In the genomic region with DNA sequence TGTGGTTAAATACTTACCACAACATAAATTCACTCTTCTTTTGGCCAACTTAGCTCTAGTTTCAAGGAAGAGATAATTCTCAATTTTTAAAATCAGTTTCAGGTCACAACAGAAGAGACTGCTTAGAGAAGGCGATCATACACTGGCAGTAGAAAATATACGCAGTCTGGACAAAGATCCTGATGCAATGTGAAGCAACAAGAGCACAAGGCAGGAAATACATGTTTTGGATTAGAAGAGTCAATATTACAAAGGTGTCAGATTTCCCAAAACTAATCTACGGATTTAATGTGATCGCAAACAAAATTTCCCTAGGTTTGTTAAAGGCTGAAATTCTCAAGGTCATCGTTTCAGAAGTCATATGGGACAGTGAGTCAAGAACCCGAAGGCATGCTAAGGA, we compare ENCODE assay signal across 22 mouse cellular contexts. TPM values are rescaled to one million over a fixed set of nuclear protein-coding genes. Genes with fewer than 3 reads are reported as not detected.
DNase-seq lines count a peak whose midpoint lies in the region; TF ChIP-seq lines count a peak whose summit lies in the region.
"Had no signal": no experiment of that assay in that cellular context is flagged by ENCODE, and none has a peak within 500 bp of the region (broad histone marks: within the 10 kb centered on the region; RNA-seq: fewer than 3 reads in every experiment).

No protein-coding gene starts in this region.

- TF ChIP-seq EP300 in CH12.LX (IDR thresholded peaks at IDR 0.05; ENCODE audit: low read length) = no peak

- TF ChIP-seq RAD21 in CH12.LX (IDR thresholded peaks at IDR 0.05; ENCODE audit: low read depth, low read length) = no peak

- peak overlapping the region; percentile 9; the same call in 1 of the 2 replicates for H3K9ac ChIP-seq in CH12.LX (ENCODE audit: insufficient read depth, low read depth)
- H3K9ac ChIP-seq: embryonic facial prominence, embryonic 13.5 days; embryonic facial prominence, embryonic 15.5 days; forebrain, embryonic 12.5 days had no signal

- H3K9me3 ChIP-seq in CH12.LX (replicated peaks; ENCODE audit: low read length) = no peaks in the 10 kb centered on the region
- H3K9me3 ChIP-seq: embryonic facial prominence, embryonic 13.5 days; embryonic facial prominence, embryonic 15.5 days; forebrain, embryonic 10.5 days; forebrain, embryonic 12.5 days had no signal

- no peak for TF ChIP-seq CTCF in CH12.LX (conservative IDR thresholded peaks at IDR 0.05 in 1 of 2, IDR thresholded peaks at IDR 0.05 in 1 of 2; ENCODE audit: low read depth in 2 of 2, low read length in 2 of 2)

- H3K36me3 ChIP-seq in CH12.LX (replicated peaks in 1 of 2; ENCODE audit: control insufficient read depth in 1 of 2, insufficient read depth in 1 of 2, low read length in 1 of 2) = peaks cover 3 to 50% of the 10 kb centered on the region in 2 experiments

- H3K27ac ChIP-seq in CH12.LX (ENCODE audit: insufficient read depth, low read depth) = no peak overlapping the region
- H3K27ac ChIP-seq: embryonic facial prominence, embryonic 13.5 days; embryonic facial prominence, embryonic 15.5 days; forebrain, embryonic 10.5 days; forebrain, embryonic 12.5 days had no signal

- peaks cover 0 to 36% of the 10 kb centered on the region in 2 experiments; a peak in 3 of 4 replicates for H3K4me1 ChIP-seq in CH12.LX (ENCODE audit: control insufficient read depth in 1 of 2, insufficient read depth in 2 of 2)

- TF ChIP-seq POLR2A in CH12.LX (IDR thresholded peaks at IDR 0.05; ENCODE audit: low read depth, low read length) = no peak

- dilution Hi-C loops in CH12.LX (cut with MboI; ENCODE audit: extremely low pct_ligation_motif_present, extremely low pct_unique_long_range_greater_than_20kb, low sequenced_read_pairs) = no loop called here

- H3K79me2 ChIP-seq in CH12.LX (replicated peaks; ENCODE audit: control insufficient read depth, extremely low read depth, insufficient read depth, poor library complexity, severe bottlenecking) = peaks cover 28% of the 10 kb centered on the region

- DNase-seq in 3T3-L1 (ENCODE audit: low read depth, low spot score) (peak; percentile 43), CH12.LX (ENCODE audit: extremely low read depth) (no peak), MN1 (ENCODE audit: low spot score) (peak; percentile 35)
- DNase-seq in layer of hippocampus, postnatal 14 days (ENCODE audit: low spot score in 2 of 2) = no peak
- no peak for DNase-seq in ovary, adult 18-20 months (ENCODE audit: low spot score)
- no peak for DNase-seq in left cerebral cortex, postnatal 25 days (ENCODE audit: low spot score in 2 of 2)
- DNase-seq: adrenal gland, adult 2 months; adrenal gland, postnatal 10 days; adrenal gland, postnatal 25 days; B cell, adult 2 months; cerebellum, adult 11 months; cerebellum, adult 18-20 months; cerebellum, adult 8-10 months; cerebellum, adult 9-11 months; cerebellum, postnatal 14 days; cerebellum, postnatal 36 days; embryo, embryonic 11 days had no signal

- intact Hi-C loops in left cerebral cortex, postnatal 25 days (cut with DNase I) = no loop called here

- H3K27me3 ChIP-seq in CH12.LX (replicated peaks) = no peaks in the 10 kb centered on the region
- H3K27me3 ChIP-seq: embryonic facial prominence, embryonic 13.5 days; embryonic facial prominence, embryonic 15.5 days; forebrain, embryonic 12.5 days had no signal

- H3K4me2 ChIP-seq in CH12.LX (ENCODE audit: insufficient read depth, low read depth, poor library complexity, severe bottlenecking) = no peak overlapping the region
- H3K4me2 ChIP-seq: embryonic facial prominence, embryonic 13.5 days; embryonic facial prominence, embryonic 15.5 days; forebrain, embryonic 12.5 days had no signal

- in situ Hi-C loops in CH12.LX (cut with MboI; ENCODE audit: low pct_ligation_motif_present, low pct_unique_long_range_greater_than_20kb, low sequenced_read_pairs) = no loop called here

- no peak overlapping the region for H3K4me3 ChIP-seq in CH12.LX (replicated peaks in 1 of 3; ENCODE audit: low read depth in 2 of 3, low read length in 2 of 3, poor library complexity in 1 of 3)
- H3K4me3 ChIP-seq: embryonic facial prominence, embryonic 13.5 days; embryonic facial prominence, embryonic 15.5 days; erythroblast, embryonic 14.5 days; forebrain, embryonic 10.5 days; forebrain, embryonic 12.5 days had no signal

TF ChIP-seq in CH12.LX, 34 proteins besides CTCF, POLR2A, EP300 and RAD21:
- TF ChIP-seq MXI1 (IDR thresholded peaks at IDR 0.05; ENCODE audit: low read depth, low read length) (no peak), CHD2 (IDR thresholded peaks at IDR 0.05; ENCODE audit: low read length) (no peak), CHD1 (IDR thresholded peaks at IDR 0.05; ENCODE audit: low read depth, low read length) (no peak), BHLHE40 (IDR thresholded peaks at IDR 0.05; ENCODE audit: low read depth, low read length) (no peak), GABPA (IDR thresholded peaks at IDR 0.05; ENCODE audit: insufficient replicate concordance, low read depth, low read length) (no peak), TCF12 (IDR thresholded peaks at IDR 0.05; ENCODE audit: low read depth, low read length) (no peak), SIN3A (IDR thresholded peaks at IDR 0.05; ENCODE audit: low read length) (no peak), MAX (IDR thresholded peaks at IDR 0.05; ENCODE audit: low read length) (no peak), MAFK (IDR thresholded peaks at IDR 0.05; ENCODE audit: insufficient replicate concordance, low read length) (no peak), USF2 (conservative IDR thresholded peaks at IDR 0.05; ENCODE audit: low read depth, low read length) (no peak), SMC3 (IDR thresholded peaks at IDR 0.05; ENCODE audit: low read depth, low read length) (no peak), JUN (IDR thresholded peaks at IDR 0.05; ENCODE audit: insufficient read depth, low read depth, low read length) (no peak)

RNA-seq across cellular contexts. Expression of gene Vezt, which starts 4.5 kb away (rescaled TPM):
- total RNA-seq in CH12.LX (2012; rRNA removed) (18.0 and 18.8 TPM in 2 replicates), CH12.LX (2014; rRNA removed) (17.2 and 18.4 TPM in 2 replicates)
- 21.2 and 26.5 TPM in 2 replicates for polyA plus RNA-seq in CH12.LX (2012; ENCODE audit: insufficient read length, low read depth)
- total RNA-seq in layer of hippocampus, postnatal 14 days (2021) = 10 to 100 TPM; 77.1 to 77.9 TPM
- total RNA-seq in left cerebral cortex, postnatal 25 days (2021) = 10 to 100 TPM; 74.9 to 82.3 TPM

RNA-seq across cellular contexts. Expression of gene Fgd6, which starts 4.6 kb away (rescaled TPM):
- total RNA-seq in CH12.LX (2012; rRNA removed) (5.0 and 7.2 TPM in 2 replicates), CH12.LX (2014; rRNA removed) (3.0 and 3.3 TPM in 2 replicates)
- polyA plus RNA-seq in CH12.LX (2012; ENCODE audit: insufficient read length, low read depth) = 4.7 and 5.0 TPM in 2 replicates
- total RNA-seq in layer of hippocampus, postnatal 14 days (2021) = 10 to 100 TPM in 1 of 2 experiments, 1 to 10 TPM in 1; 9.7 to 10.7 TPM
- 10 to 100 TPM in 1 of 2 experiments, 1 to 10 TPM in 1; 8.8 to 10.6 TPM for total RNA-seq in left cerebral cortex, postnatal 25 days (2021)

Comparison
In these comparisons a context has a peak if more than half of its experiments do, and no peak if none do; other contexts are left out.
1. DNase-seq: peak in 3T3-L1 (single experiment) and MN1 (single experiment); none in CH12.LX (single experiment), layer of hippocampus, postnatal 14 days (0 of 2), ovary, adult 18-20 months (single experiment) and left cerebral cortex, postnatal 25 days (0 of 2).